Mouse (Mus musculus): ENCODE data around the gene Elmo3. TPM values are rescaled to one million over a fixed set of nuclear protein-coding genes. Genes with fewer than 3 reads are reported as not detected.

Gene Elmo3
- total RNA-seq, 2 experiments from 2014 or later, result 0.31 to 0.91 TPM

DNA sequence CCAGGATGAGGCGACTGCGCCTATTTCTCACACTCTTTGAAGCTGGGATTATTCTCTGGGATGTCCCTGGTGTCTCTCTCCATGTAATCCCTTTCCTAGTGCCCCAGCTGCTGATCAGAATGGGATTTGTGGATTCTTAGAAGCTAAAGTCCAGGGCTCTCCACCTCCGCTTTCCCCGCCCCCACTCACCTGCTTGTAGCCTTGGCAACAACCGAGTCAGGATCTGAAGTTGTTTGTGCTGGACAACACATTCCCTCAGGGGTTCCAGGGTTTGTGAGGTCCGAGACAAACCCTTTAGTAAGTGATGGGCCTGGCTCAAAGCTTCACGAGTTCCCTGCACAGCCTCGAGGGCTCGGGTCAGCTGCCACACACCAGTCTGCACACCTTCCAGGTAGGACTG lies 10.6 kb upstream of the Elmo3 start:
- intact Hi-C loops (cut with DNase I), result loop anchor here (5.0 kb wide), 1 partner anchor 637 kb away; no protein-coding TSS in a partner anchor
- DNase-seq (ENCODE audit: low spot score in 2 of 2), result no peak

DNA sequence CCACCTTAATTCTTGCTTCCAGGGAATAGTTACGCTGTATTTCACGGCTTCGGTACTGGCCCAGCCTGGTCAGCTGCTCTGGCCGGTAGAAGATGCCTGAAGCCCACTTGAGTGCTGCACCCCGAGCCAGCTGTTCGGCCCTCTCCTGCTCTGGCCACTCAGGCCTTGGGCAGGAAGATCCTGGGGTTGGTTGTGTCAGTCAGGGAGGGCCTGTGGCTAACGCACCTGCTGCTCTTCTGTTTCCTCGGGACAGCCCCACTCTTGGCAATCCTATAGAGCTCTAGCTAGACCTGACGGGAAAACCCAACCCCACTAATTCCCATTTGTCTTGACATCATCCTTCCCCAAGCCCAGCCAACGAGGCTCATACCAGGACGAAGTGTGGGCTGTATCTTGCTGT lies 10.1 kb upstream of the Elmo3 start:
- intact Hi-C loops (cut with DNase I), result no loop called here
- no peak for DNase-seq (ENCODE audit: low spot score in 2 of 2)

DNA sequence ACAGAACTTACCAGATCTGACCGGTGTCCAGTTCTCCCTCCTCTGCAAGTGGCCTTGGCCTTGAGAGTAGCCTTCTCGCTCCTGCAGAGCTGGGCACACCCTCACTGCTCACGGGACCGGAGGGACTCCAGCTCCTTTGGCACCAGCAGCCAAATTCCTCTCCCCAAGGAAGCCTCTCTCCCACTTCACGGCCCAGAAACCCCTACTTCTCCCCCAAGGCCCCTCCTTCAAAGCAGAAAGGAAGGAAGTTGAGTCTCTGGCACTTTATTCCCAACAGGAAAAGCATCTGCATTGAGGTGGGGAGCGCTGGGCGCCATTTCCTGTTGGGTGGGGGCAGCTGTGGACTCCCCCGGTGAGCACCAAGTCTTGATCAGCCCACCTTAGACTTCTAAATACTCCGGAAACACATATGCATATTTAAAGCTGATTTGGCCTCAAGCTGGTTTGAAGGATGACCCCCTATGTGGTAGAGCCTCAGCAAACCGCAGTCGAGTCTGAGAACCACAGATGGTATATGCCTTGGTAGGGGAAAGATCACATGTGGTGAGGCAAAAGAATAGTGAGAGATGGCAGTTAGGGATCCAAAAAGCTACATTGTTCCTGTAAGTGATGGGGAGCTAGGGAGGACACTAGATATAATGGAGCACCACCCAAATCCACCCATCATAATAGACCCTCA lies 9.4 kb upstream of the Elmo3 start, which contains the start of gene Exoc3l:
Gene Exoc3l (minus strand): TSS at position 207 of the 679 bp plus-strand sequence.
- intact Hi-C loops (cut with DNase I), result no loop called here
- DNase-seq (ENCODE audit: low spot score in 2 of 2), result no peak

DNA sequence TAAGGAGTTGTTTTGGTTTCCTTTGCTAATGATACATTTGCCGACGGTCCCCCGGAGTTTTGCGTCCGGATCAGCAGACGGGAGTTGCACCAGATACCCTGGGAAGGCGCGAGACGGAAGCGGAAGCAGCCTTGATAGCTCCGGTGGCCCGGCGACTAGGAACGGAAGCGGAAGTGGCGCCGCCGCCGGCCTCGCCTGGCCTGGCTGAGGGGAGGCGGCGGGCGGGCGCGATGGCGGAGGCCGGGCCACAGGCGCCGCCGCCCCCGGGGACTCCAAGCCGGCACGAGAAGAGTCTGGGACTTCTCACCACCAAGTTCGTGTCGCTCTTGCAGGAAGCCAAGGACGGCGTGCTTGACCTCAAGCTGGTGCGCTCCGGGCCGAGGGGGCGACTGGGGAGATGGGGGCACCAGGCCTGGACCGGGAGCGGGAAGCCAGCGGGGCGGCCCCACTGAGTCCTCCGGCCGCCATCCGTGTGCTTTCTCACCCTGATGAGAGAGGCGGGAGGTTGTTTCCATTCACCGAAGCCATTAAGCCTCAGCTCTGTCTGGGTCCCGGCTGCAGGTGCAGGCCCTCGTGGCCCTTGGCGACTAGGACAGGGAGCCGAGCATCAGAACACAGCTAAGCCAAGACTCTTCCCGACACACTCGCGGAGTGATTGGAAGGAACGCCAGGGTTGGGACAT lies 7.7 kb upstream of the Elmo3 start, which contains the start of gene E2f4:
Gene E2f4 (plus strand): TSS at position 153 of the 682 bp plus-strand sequence.
- intact Hi-C loops (cut with DNase I), result no loop called here
- DNase-seq (ENCODE audit: low spot score in 2 of 2), result peak; percentile 88 to 95

DNA sequence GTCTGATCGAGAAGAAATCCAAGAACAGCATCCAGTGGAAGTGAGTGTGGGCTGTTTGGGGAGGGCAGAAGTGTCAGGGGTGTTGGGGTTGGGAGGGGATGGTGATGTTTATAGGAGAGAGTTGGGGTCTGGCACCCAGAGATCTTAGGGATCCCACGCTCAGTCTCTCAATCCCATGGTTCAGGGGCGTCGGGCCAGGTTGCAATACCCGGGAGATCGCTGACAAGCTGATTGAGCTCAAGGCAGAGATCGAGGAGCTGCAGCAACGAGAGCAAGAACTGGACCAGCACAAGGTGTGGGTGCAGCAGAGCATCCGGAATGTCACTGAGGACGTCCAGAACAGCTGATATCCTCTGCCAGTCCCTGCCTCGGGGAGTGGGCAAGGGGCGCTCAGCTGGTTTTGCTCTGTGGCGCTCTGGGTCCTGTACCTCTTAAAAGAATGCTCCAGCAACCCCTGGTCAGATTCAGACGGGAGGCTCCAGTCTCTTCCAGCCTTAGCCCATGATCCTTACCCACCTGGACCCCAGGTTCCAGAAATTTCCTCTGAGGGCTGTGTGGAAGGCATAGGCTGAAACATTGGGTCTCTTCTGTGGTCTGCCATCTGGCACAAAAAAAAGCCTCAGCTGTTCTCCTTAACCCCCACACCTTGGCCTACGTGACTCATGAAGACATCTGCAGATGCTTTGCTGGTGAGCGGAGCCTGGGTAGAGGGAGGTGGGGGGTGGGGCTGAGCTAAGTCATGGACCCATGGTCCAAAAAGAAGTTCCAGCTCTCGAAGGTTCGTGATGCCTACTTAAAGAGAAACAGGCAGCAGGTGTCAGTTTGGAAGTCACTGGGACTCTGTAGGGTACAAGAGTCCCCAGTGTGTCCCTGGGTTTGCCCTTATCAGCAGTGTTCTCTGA lies 6.8 kb upstream of the Elmo3 start:
- intact Hi-C loops (cut with DNase I), result no loop called here
- no peak for DNase-seq (ENCODE audit: low spot score in 2 of 2)

DNA sequence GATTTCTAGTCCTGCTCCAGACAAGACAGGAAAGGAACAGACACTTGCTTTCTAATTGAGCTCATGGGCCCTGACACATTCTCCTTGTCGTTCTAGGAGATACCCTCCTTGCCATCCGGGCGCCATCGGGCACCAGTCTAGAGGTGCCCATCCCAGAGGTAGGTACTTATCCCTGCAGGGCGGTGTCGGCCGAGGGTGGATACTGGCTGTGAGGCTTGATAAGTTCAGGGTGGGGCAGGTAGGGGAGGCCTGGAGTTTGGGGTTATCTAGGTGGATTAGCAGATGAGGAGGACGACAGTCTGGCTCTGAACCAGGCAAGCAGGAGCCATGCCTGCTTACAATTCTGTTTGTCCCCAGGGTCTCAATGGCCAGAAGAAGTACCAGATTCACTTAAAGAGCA lies 5.4 kb upstream of the Elmo3 start:
- DNase-seq (ENCODE audit: low spot score in 2 of 2), result no peak
- intact Hi-C loops (cut with DNase I), result no loop called here

DNA sequence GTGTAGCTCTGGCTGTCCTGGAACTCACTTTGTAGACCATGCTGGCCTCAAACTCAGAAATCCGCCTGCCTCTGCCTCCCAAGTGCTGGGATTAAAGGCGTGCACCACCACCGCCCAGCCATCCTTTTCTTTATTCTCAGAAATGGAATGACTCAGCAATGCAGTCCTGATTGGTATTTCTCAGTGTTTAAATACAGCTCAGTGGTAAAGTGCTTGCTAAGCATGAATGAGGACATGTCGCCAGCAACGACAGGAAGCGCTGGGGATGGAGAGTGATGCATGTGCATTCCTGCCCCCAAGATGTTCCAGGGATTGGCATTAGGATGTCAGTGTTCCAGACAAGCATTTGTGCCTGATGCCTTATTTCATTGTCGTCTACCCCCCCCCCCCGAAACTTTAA lies 2.0 kb upstream of the Elmo3 start:
- intact Hi-C loops (cut with DNase I), result no loop called here

DNA sequence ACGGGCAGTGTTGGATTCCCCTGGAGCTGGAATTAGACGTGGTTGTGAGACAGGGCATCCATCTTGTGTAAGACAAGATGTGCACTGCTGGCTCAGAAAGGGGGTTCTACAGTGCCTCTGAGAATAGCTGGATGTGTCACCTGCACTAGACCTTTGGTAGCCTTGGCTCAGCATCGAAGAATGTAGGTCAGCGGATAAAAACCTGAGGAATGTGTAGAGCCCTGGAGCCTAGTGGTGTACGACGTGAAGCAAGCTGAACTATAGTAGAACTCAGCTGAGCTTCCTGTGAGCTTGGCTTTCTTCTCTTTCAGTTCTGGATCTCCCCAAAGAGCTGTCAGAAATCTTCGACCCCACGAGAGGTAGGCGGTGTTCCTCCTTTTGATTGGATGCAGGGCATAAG lies 1.5 kb upstream of the Elmo3 start:
- intact Hi-C loops (cut with DNase I), result no loop called here
- DNase-seq (ENCODE audit: low spot score in 2 of 2), result no peak

More for the DNA sequence above, 2.0 kb upstream of the Elmo3 start:
- DNase-seq (ENCODE audit: low spot score in 2 of 2), result no peak

DNA sequence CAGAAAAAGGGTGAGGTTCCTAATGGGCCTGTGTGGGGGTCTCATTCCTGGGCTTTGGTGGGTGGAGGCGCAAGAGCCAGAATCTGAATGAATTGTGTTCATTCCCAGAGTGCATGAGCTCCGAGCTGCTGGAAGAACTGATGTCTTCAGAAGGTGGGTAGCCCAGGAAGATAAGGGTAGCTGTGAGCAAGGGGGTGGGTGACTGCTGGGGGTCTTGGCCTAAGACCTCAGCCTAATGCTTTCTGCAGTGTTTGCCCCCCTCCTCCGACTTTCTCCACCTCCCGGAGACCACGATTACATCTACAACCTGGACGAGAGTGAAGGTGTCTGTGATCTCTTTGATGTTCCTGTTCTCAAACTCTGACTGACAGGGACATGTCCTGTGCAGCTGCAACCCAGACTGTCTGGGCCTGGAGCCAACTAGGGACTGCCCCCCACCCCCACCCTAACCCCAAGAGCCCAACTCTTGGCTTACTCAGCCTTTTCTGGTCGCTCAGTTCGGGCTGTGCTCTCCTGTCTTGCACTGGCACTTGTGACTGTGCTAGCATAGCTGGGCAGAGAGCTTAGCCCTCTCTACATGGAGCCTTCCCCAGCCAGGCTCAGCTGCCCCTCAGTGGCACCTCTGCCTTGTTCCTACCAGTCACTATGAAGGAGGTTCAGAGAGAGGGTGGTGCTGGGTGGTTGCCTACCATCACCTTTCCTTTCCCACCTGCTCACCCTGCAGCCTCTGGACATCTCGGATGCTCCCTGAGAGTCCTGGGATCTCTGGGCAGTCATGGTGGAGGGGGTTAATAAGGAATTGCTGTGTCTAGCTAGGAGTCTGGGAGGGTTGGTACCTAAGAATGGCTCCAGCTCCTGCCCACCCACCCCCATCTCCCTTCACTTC lies 833 bp upstream of the Elmo3 start:
- no peak for DNase-seq (ENCODE audit: low spot score in 2 of 2)
- intact Hi-C loops (cut with DNase I), result no loop called here

DNA sequence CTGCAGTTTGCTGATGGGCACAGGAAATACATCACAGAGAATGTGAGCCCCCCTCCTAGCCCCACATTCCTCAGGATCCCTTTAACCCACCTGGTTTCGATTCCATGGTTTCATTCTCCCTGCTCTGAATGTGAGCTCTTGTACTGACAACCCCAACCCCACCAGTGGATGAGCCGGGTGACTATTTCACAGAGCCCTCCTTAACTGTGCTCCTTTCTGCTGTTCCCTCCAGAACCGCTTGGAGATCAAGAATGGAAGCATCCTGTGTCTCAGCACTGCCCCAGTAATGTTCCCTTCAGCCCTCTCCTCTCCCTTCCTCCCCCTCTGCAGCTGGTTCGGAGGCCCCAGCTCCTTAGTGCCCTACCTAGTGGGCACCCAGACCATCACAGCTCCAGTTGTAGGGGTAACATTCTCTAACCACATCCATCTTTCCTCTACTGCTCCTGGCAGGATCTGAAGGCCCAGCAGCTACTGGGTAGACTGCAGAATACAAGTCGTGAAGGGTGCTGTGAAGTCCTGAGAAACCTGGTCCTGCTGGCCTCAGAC lies 818 bp downstream of the Elmo3 start:
- DNase-seq (ENCODE audit: low spot score in 2 of 2), result peak in 1 of 2 experiments; percentile 62
- intact Hi-C loops (cut with DNase I), result no loop called here

DNA sequence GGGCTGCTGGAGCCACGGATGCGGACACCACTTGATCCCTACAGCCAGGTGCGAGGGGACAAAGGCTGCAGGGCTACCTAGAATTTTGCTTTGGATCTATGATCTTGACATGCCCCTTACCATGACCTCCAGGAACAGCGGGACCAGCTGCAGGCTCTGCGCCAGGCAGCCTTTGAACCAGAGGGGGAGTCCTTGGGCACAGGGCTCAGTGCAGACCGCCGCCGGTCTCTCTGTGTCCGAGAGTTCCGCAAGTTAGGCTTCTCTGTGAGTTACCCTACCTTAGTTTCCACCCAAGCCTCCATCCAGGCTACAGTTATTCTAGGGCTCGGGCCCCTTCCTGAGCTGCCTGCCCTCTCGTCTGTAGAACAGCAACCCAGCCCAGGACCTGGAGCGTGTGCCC lies 2.3 kb downstream of the Elmo3 start:
- no peak for DNase-seq (ENCODE audit: low spot score in 2 of 2)
- intact Hi-C loops (cut with DNase I), result no loop called here

DNA sequence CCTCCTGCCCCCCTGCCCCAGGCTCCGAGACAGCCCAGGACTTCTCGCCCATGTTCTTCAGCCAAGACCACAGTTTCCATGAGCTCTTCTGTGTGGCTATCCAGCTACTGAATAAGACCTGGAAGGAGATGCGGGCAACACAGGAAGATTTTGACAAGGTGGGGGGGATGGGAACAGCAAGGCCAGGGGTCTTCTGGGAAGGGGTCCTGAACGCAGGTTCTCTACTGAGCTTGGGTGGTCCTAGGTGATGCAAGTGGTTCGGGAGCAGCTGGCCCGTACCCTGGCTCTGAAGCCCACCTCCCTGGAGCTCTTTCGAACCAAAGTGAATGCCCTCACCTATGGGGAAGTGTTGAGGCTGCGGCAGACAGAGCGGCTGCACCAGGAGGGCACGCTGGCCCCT lies 3.0 kb downstream of the Elmo3 start:
- intact Hi-C loops (cut with DNase I), result no loop called here
- no peak for DNase-seq (ENCODE audit: low spot score in 2 of 2)

DNA sequence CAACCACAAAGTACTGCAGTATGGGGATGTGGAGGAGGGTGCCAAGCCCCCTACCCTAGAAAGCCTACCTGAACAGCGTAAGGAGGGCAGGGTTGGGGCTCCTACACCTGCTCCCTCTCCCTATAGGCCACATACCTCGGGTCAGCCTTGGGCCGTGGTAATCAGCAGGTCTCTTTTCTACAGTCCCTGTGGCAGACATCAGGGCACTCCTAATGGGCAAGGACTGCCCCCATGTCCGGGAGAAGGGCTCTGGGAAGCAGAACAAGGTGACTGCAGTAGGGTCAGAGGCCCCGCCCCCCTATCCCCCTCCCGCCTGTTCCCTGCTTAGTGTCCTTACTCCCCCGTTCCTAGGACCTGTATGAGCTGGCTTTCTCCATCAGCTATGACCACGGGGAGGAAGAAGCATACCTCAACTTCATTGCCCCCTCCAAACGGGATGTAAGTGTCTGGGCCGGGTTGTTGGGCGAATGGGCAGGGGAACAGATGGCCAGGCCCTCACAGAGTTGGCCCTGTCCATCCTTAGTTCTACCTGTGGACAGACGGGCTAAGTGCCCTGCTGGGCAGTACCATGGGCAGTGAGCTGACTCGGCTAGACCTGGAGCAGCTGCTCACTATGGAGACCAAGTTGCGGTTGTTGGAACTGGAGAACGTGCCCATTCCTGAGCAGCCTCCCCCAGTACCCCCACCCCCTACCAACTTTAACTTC lies 3.9 kb downstream of the Elmo3 start:
- intact Hi-C loops (cut with DNase I), result no loop called here
- no peak for DNase-seq (ENCODE audit: low spot score in 2 of 2)

DNA sequence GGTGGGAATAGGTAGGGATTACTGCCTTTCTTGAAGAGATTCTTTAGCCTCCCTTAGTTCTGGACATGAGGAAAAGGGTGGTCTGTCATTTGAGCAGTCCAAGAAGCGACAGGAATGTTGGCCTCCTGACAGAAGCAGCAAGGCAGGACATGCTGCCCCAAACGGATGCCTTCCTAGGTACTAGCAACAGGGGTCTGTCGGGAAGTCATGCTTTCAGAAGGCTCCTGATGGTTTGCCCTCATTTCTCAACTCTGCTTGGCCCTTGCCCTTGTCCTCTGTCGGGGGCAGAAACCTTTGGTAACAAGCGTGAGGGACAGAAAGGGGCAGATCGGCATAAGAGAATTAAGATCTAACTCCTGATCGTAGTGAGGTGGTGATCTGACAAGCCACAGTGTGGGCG lies 4.7 kb downstream of the Elmo3 start:
- intact Hi-C loops (cut with DNase I), result no loop called here

DNA sequence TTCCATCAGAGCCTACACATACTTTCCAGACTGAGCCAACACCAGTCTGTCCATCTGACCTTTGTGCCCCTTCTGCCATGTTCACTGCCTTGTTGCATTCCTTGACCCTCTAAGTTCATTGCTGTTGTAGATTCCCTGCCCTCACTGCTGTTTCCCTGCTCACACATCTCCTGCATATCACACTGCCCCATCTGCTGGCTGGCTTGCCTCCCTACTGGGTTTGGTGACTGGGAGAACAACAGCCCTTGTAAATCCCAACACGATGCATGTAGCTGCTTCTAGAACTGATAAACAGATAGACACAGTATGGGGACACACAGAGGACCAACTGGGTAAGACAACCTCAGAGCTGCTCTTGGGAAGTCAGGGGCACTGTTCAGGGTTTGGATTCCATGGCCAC lies 6.3 kb downstream of the Elmo3 start:
- DNase-seq (ENCODE audit: low spot score in 2 of 2), result no peak
- intact Hi-C loops (cut with DNase I), result no loop called here

More for the DNA sequence above, 4.7 kb downstream of the Elmo3 start:
- DNase-seq (ENCODE audit: low spot score in 2 of 2), result no peak

DNA sequence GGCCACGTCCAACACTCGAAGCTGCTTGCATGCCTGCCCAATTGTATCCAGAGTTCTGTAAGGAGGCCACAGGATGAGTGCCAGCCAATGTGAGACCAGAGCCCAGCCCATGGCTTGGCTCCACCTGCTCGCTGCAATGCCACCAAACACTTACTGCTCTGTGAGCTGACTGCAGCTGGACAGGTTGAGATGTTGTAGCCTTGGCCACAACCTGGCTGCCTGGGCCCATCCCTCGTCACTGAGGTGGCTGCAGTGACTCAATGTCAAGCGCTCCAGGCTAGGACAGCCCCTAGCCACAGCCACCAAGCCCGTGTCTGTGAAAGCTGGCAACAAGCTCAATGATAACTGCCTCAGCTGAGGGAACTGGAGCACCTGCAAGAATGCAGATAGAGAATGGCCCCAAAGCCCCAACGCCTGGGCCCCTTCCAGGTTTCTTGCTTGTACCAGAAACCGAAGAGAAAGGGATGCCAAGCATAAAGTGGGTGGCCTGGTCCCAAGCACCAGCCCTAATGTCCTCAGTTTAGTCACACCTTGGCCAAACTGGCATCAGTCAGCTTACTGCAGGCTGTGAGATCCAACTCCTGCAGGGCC lies 7.6 kb downstream of the Elmo3 start:
- intact Hi-C loops (cut with DNase I), result no loop called here
- DNase-seq (ENCODE audit: low spot score in 2 of 2), result no peak

DNA sequence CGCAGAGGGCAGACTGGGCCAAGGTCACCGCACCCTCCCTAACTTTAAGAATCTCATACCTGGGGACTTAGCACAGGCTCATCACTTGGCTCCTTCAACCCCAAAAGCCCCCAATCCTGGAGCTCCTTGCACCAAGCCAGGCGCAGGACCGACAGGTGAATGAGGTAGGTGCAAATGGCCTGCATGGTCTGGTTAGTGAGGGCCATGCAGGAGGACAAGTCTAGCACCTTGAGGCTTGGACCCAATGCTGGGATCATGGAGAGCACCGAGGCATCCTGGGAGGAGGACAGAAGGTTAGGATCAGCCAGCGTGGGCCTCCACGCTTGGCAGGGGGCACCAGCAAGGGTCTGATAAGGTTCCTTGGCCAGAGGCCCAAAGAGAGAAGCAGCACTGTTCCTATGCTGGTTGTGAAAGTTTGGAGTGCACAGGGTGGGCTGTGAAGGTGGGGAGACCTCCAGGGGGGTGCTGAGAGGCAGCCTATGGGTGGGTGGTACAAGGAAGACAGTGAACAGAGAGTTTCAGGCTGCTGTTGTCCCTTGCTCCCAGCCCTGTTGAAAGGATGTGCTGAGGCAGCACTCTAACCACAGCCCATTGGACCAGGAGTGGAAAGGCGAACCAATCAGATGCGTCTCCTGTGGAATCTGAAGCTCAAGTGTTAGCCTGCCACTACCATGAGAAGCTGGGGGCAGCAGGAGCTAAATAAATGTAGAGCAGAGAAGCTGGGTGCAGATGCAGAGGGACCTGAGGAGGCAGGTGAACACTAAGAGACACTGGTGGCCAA lies 8.4 kb downstream of the Elmo3 start:
- intact Hi-C loops (cut with DNase I), result no loop called here

More for the DNA sequence above, 8.4 kb downstream of the Elmo3 start:
- no peak for DNase-seq (ENCODE audit: low spot score in 2 of 2)
